Mouse (Mus musculus): ENCODE measurements at regions not wholly inside any gene's neighbourhood (a gene's known extent, or its start where the extent isn't known, plus 50 kb on each side); places are given as distances from the start of the nearest gene placed in this dataset.

- TF ChIP-seq CTCF (IDR thresholded peaks at IDR 0.05; ENCODE audit: insufficient read depth, low read length) (no peak), POLR2A (IDR thresholded peaks at IDR 0.05; ENCODE audit: borderline replicate concordance, extremely low read depth, low read depth, low read length) (no peak)
Measured at GRCm38 (mm10) chr14:99706004-99706403, 407.5 kb downstream of the Klf5 start.

Data from lung, adult 2 months (tissue).